Mouse (Mus musculus) layer of hippocampus, adult 9-10 months (tissue): ENCODE data around the gene Pigp.

Source experiments
- DNase-seq: peaks from one replicate; pipeline ENCODE4 v3.0.0; 2022; ENCODE audit warnings: low spot score

Gene Pigp

DNA sequence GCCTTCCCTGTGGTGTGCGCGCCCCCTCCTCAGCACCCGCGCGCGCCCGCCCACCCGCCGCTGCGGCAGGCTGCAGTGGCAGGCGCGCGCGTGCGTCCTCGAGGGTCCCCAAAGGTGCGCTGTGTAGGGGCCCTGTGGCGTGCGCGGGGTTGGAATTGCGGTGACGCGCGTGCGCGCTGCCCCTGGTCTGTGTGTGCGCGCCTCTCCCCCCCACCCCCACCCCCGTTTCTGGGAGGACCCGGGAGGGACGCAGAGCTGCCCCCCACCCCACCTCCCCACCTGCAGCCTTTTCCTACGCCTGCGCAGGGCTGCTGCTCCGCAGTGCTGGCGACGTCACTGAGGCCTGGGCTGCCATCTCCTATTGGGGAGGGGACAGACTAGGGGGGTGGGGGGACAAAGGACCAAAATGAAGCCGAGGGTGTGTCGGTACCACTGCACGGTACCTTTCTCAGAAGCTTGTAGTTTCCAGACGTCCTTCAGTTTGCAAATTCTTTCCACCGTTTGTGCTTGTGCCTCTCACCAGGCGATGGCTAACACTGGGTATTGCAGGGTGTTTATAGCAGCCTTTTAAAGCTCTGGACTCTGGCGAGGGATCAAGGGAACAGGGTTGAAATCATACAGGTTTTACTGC is at the start of gene Pigp:
Gene Pigp (minus strand): TSS at position 542 of the 631 bp plus-strand sequence.
- DNase-seq = no peak

DNA sequence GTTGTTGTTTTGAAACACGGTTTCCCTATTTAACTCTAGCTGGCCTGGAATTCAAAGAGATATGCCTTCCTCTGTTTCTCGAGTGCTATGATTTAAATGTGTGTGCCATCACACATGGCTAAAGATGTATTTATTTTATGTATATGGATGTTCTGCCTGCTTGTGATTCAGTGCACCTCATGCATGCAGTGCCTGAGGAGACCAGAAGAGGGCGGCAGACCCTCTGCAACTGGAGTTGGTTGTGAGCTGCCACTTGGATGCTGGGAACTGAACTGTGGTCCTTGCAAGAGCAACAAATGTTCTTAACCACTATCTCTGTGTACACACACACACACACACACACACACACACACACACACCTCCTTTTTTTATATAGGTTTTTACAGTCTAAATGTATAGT is 48.9 kb upstream of the Pigp start:
- DNase-seq = no peak

DNA sequence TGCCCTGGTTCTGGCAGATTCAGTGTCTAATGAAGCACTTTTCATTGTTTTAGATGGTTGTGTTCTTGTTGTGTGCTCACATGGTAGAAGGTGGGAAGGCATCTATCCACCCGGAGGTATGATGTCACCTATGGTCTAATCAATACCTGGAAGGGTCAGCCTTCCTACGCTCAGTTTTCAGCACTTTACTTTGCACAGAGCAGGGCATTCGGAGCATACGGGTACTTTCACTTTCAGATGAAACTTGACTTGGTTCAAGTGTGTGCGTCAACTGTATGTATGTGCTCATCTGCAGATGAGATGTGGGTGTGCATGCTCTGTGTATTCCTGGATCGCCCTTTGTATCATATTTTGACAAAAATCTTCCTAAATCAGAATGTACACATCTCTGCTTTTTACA is 42.5 kb upstream of the Pigp start:
- no peak for DNase-seq

DNA sequence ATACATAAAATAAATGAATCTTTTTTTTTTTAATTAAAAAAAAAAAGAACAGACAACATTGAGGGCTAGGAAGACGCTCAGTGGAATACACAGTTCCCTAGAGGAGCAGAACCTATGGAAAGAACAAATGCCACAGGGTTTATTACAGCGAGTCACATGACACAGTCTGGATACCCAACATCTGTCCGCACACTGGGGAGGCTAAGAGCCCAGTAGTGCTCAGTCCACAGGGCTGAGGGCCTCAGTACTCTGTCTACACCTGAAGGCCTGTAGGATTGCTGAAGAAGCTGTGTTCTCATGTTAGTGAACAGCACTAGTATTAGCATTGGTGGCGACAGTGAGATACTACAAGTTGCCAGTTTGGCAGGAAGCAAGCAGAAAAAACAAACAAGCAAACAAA is 41.1 kb upstream of the Pigp start:
- no peak for DNase-seq

DNA sequence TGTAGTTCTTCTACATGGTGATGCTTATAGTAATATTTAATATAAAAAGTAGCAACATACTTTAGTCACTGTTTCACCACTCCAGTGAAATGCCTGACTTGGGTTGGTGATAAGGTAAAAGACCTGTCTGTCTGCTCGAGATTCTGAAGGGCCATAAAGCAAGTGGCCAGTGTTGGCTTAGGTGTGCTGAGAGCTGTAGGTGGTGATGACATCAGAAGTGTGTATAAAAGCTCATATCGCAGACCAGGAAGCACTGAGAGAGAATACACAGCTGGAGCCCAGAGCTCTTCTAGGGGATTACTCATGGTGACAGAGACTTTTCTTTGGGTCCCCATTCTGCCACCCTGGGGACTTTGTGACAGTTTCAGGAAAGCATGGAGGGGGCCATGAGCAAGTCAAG is 40.6 kb upstream of the Pigp start:
- DNase-seq = no peak

DNA sequence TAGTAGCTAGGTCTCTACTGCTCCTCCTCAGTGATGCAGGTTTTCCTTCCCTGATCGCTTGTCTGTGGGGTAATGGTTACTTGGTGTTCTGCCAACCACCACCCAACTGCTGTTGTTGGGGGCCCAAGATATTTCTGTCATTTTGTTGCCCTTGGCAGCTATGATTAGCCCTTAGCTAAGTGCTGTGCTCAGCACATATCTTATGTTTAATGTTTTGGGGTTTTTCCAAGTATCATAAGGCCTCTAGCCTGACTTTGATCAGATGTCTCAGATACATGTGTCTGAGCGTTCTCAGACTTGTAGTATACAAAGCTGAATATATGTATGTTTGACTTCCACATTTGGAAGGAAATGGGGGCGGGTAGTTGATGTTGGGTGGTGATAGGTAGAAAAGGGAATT is 39.6 kb upstream of the Pigp start:
- DNase-seq = no peak

DNA sequence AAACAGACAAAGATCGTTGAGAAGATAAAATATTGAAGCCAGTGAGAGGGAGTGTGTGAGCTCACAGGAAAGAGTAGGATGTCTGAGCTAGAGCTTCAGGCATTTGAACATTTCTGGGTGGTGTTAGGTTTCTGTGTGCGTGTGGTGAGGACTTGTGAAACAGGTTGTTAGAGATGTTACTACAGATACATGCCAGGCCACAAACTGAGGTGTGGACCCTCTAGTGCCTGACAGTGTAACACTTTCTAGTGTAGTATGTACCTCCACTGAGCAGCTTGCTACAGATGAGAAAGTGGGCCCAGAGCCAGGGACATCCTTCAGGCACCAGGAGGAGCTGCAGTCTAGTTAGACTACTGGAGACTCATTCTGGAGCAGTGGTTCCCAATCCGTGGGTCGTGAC is 30.5 kb upstream of the Pigp start:
- DNase-seq = no peak

DNA sequence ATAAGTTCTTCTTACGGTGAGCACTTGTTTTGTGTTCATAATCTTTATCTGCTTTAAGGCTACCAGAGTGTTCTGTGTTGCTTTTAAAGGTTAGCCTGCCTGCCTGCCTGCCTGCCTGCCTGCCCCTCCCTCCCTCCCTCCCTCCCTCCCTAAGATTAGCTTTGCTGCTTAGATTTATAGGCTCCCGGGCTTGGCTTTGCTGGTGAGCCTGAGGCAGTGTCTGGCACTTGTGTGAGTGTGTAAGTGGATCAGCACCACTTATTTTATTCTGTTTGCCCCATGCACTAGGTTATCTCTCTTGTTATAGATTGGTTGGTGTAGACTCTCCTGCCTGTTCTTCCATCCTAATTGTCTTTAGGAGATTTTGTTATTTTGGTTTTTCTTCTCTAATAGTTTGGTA is 30.0 kb upstream of the Pigp start:
- DNase-seq = no peak

DNA sequence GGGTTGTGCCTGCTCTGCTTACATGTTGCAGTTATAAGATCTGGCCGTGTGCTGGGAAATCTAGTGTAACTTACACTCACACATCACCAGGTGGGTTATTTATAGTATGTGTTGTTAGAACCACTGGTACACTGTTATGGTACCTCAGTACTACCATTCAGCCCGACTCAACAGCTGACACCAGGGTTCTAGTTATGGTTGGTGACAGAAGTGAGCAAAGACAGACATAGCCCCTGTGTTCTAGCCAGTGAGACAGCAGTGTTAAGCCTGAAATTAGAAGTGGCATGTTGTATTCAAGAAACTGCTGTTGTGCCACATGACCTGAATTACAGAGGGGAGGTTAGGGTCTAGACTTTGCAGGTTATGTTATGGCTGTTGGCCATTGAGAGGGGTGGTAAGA is 27.5 kb upstream of the Pigp start:
- DNase-seq = no peak

DNA sequence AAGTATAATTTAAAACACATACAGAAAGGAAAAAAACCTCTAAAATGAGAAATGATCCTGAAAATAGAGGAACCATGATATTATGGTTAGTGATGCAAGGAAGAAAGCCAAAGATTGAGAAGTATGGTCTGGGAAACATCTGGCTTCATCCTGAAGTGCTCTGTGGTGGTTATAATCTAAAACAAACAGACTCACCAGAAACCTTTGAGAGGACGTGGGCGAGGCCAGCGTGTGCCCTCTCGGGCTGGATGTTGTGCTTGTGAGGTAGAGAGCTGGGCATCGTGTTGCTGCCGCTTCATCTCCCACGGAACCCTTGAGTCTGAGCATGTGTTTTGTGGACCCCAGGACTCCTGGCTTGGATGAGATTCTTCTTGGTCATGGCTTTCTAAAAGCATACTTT is 25.0 kb upstream of the Pigp start:
- DNase-seq = no peak

DNA sequence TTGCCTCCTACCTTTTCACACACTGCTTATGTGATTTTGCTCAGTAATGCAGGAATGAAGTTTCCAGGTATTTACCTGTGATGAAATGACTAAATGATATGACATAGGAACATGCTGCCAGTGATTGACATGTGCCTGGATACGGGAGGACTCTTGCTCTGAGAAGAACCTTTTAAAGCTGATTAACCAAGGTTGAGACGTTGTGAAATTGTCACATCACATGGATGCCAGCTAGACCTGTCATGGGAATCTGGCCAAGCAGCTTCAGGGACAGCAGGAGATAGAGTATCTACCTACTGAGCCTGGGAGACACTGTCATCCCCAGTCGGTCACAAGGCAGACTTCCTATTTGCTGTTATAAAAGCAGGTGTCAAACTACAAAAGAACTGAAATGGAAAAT is 23.4 kb upstream of the Pigp start:
- DNase-seq = no peak

DNA sequence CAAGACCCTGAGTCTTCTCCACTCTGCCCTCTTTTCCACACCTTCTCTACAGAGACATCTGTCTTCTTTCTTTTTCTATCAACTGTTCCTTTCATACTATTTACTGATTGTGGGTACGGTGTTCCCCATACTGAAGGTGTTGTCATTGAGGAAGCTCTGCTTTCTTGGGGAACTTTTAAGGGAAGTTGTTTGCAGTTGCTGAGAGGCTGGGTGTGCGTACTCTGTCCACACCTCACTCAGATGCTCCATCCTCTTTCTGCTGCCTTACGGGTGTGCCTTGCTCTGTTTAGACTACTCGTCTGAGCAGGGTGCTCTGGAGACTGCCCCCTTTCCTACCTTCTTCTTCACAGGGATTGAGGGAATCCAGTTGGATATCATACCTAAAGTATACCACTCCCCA is 20.7 kb upstream of the Pigp start:
- DNase-seq = no peak

DNA sequence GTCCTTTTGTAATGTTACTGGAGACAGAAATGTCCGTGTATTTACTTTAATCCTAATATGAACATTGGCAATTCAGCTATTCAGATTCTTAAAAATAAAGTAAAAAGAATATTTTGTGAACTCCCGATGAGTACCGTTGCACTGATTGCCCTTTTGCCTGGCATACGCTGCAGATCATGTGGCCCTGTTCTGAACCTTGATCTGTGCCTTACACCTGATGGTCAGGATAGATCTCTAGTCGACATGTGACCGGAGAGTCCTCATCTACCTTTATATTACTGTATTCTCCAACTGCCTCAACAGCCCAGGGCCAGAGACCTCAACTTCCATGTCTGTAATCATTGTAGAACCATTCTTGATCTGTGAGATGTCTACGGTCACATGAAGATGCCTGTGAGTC is 16.0 kb upstream of the Pigp start:
- DNase-seq = no peak

DNA sequence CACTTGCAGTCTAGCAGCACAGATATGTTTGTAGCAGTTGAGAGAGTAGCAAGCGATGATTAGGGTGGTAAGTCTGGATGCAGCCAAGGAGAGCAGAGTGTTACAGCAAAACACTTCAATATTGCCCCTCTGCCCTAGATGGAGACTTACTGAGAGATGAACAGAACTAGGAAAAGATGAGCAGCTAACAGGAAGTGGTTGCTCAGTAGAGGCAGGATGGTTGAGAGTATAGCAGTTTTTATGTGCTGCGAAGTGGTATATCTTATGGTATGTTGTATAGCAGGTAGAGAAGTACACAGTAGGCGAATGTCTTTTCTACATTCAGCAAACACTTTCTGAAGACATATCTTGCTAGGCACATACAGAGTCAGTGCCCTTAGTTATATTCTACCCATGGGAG is 11.6 kb upstream of the Pigp start:
- DNase-seq = no peak

DNA sequence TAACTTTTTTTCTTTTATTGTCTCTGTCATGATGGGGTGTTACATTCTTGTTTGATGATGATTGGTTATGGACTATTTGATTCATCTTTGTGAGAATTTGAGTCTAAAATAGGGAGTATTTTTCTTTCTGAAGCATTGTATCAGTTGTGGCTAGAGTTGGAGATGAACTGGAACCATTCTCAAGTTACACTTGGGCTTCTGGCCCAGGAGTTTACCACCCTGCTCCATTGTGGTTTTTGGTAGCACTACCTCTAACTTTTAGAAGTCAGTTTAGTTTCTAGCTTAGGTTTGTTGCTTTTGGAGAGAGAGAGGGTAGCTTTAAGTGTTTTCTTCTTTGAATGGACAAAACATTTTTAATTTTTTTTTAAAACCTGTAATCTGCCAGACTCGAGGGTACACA is 7.7 kb upstream of the Pigp start:
- no peak for DNase-seq

DNA sequence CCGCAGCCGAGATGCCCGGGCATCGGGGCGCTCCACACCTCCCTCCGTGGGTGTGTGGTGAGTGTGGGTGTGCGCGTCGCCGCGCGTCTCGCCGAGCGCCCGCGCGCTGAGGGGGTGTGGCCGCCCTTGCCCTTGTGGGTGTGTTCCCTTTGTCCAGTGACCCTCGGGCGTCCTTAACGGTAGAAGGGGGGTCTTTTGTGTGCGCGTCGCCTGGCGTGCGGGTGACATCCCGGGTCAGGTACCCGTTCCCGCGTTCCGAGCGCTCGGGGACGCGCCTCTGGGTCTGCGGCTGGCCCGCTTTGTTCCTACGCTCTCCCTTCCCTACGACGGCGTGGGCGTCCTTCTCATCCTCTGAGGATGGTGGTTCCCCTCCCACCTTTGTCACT is 734 bp downstream of the Pigp start:
- DNase-seq = peak; percentile 27

DNA sequence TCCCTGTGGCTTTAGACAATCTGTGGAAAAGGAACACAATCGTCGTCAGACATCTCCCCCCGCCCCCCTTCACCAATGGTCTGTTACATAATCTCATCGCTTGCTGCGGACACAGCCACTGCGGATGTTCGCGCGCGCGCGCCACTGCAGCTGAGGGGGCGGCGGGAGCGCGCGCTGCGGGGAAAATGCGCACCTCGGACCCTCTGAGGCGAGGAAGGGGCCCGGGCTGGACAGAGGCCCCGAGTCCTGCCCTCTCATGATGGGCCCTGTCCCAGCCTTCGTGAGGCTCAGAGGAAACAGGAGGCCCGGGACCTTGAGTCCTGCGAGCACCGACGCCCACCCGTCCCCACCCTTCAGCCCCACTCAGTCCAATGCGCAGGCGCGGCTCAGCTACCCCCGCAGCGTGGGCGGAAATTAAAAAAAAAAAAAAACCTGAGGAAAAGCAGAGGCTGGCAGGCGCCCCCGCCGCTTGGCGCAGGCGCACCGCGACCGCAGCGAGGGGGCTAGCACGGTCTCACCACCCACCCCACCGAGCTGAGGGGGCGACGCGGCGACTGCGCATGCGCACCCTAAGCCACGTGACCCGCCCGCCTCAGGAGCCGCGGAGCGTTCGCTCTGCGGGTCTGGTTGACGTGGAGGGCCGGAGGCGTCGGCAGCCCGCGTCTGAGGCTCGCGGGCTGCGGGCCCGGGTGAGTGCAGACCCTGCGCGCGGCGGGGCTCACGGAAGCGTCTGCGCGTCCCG is 1.3 kb downstream of the Pigp start, which contains the start of gene Ttc3:
Gene Ttc3 (plus strand): TSS at position 446 of the 742 bp plus-strand sequence.
- DNase-seq = peak; percentile 64

DNA sequence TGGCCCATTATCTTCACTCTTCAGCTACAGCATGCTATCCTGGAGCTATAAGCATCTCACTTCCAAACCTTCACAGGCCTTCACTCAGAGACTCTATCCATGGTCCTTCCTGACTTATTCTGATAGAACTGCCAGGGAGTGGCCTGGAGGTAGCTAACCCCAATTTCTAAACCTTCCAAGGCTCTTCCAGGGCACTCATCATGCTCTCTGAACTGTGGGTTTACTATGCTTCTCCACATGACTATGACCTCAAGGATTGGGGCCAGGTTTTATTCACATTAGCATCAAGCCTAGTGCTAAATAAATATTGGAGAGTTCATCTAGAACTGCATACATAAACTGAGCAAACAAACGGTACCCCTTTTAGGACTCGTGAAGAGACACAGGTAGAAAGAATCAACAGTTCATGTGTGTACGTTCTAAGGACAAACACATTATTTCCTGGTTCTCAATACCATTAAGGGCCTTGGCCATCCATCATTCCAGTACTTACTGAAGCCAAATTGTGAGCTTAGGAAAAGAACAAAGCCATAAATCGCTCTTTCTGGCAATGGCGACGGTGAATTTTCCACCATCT is 2.0 kb downstream of the Pigp start:
- DNase-seq = no peak

DNA sequence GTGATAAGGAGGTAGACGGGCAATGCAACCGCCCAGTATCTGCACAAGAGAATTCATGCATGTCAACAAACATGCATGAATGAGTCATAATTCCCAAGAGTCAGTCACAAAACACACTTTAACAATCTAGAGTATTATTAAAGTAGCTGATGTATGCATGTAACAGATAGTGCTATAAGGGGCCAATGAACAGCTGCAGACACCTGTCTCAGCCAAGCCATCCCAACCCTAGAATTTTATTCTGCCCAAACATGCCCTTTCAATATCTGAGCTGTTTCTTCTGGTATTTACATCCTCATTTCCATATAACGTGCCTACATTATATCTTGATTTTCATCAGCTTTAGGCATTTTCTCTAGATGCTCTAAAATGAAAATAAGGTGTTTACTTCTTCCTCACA is 6.2 kb downstream of the Pigp start:
- DNase-seq = no peak

DNA sequence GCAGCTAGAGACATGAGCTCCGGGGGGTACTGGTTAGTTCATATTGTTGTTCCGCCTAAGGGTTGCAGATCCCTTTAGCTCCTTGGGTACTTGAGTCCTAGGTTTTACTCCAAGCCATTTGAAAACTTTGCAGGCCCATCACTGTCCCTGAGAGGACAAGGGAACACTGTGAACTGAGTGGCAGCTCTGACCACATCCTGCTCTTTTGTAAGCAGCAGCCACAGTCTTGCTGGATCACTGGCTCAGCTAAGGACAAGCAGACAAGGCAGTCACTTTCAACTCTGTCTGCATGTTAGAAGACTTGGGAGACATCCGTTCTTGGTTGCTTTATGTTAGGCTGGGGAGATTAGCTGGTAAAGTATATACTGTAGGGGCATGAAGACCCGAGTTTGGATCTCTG is 7.8 kb downstream of the Pigp start:
- DNase-seq = no peak

DNA sequence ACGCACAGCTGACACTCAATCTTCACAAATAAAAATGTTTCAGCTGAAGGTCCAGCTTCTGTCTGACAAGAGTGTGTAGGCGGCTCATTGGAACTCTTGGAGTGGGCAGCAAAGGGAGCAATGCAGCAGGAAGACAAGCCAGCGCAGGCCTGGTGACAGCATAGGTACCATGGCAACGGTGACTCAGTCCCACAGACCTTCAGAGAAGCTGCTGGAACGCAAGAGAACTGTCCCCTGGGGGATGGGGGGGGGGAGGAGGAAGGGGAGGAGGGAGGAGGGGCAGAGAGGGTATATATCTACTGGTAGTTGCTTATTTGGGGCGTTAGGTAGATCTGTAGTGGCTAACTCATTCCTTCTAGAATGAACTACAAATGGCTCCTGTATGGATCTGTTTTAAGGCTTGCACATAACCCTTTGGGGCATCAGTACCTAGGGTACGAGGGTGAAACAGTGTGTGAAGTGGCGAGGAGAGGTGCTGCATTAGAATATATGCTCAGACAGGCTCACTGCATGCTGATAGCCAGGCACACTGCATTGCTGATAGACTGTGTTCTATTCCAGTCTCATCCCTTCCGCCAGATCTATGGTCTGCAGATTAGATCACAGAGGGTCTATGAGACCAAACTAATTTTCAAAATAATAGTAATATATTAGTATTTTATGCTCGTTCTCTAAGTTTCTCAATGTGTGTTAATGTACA is 9.3 kb downstream of the Pigp start:
- peak; percentile 65 for DNase-seq

DNA sequence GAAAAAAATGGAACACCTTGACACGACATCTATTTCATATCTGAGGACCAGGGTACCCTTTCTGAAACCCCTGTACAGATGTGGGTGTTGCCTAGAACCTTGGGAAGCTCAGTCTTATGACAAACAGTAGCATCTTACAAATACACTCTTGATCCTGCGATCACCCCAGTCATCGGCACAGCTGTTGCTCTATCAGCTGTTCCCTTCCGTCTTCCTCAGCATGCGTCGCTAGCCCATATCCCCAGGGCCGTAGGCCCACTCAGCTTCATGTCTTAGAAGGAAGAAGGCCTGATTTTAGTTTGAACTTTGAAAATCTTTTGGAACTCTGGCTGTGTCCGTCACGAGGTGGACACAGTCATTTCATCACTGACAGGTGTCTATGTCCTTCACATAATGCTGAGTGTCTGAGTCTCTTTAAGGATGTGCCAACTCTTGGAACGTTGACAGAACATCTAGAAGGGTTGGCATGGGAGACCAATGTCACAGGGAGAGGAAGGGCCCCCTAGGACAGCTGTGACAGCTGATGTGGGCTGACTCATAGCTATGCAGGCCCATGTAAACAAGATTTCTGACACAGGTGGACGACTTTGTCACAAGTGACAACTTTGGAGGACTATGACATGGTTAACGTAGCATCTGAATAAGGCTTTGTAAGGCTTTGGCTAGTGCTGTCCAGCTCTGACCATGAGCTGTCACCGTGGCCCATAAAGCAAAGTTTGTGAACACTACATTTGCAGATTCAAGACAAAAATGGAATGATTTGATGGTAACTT is 10.9 kb downstream of the Pigp start:
- no peak for DNase-seq
